Mouse (Mus musculus) cortical plate, adult 2 months (tissue): ENCODE data around the gene 5330417C22Rik.

Experiments
- CTCF ChIP-seq: fragments of 200-500 bp; IDR thresholded peaks from 2 replicates; pipeline ENCODE4 v1.5.1; 2011; ENCODE audit warnings: mild to moderate bottlenecking, control low read depth, low read length; ENCODE audit not compliant: insufficient read depth; ENCODE audit errors: extremely low read depth
- POLR2A ChIP-seq: fragments of 200-500 bp; IDR thresholded peaks from 2 replicates; pipeline ENCODE4 v1.6.1; 2011; ENCODE audit warnings: mild to moderate bottlenecking, low read length, control low read depth; ENCODE audit not compliant: insufficient read depth; ENCODE audit errors: extremely low read depth

DNA sequence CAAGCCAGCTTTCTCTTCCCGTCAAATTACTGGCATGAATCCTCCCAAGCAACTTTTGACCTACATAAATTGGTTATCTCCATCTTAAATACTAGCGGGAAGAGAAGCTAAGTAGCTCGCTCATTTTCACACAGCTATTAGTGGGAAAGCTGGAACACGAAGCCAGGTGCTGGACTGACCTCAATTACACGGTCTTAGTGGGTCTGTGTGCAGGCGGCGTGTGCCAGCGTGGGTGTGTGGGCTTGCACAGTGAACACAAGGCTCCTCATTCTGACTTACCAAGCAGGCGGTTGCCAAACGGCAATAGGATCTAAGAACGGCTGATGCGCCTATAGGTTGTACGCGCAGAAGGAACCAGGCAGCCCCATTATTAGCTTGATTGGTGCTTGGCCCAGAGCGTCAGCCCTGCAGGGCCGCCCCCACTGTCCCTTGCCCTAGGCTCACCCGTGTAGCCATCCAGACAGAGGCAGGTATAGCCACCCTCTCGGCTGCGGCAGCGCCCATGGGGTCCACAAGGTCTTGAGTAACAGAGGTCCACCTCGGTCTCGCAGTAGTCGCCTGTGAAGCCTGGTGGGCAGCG, 129.9 kb downstream of the 5330417C22Rik start:
- TF ChIP-seq CTCF, result no peak
- TF ChIP-seq POLR2A, result no peak
